Mouse (Mus musculus) monocyte, adult 2 months (primary cell): ENCODE measurements around the gene Ccr10.

Source experiments
- DNase-seq, 2 experiments: peaks; one replicate each; pipeline ENCODE4 v3.0.0; 2022; ENCODE audit warnings: low spot score in 2 of 2, low read depth in 1 of 2

Ccr10 gene

GRCm38 (mm10) chr11:101174851-101175628 lies at the start of gene Ccr10:
TSS of gene Ccr10 (minus strand) at chr11:101175443.
- no peak for DNase-seq

- no peak for DNase-seq
Measured at GRCm38 (mm10) chr11:101224337-101224736, 49.1 kb upstream of the Ccr10 start.

DNA sequence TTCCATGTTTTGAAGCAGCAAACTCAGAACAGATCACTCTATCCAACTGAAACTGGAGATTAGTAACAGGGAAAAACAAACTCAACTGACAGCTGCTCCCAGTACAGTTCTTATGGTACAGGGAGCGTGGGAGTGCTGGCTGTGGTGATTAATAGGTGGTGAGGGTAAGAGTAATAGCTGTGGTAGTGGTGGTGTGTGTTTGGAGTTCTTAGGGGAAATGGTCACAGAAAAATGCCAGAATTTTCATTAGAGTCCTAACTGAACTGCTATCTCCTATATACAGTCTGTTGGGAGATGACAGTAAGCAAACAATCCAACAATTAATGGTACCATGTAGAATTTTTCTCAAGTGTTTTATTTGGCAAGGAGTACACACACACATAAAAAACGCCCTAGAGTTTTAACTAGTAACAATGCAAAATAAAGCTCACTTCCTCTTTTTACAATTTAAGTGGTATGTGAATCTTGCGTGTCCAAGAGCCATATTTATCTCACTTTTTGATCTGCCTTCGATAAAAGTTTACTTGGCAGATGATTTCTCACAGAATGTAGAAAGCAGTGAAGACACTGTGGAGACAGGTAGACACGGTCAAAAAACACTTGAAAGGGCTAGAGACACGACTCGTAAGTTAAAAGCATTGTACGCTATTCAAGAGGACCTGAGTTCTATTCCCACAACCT lies 46.2 kb upstream of the Ccr10 start:
- no peak for DNase-seq

DNA sequence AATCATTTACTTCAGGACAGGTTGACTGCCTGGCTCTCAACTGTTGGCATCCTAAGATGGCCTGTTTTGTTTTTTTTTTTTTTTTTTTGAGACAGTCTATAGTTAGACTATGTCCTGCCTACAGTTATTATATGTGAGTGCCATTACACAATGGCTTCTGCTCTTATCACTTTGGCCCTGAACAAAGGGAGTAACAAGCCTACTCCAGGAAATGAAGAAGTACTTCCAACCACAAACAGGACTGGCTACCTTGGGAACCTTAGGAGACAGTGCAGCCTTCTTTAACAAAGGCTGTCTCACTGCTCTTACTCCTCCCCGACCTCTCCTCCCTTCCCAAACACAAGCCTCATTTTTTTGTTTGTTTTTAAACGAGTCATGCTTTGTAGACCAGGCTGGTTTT lies 45.6 kb upstream of the Ccr10 start:
- no peak for DNase-seq

DNA sequence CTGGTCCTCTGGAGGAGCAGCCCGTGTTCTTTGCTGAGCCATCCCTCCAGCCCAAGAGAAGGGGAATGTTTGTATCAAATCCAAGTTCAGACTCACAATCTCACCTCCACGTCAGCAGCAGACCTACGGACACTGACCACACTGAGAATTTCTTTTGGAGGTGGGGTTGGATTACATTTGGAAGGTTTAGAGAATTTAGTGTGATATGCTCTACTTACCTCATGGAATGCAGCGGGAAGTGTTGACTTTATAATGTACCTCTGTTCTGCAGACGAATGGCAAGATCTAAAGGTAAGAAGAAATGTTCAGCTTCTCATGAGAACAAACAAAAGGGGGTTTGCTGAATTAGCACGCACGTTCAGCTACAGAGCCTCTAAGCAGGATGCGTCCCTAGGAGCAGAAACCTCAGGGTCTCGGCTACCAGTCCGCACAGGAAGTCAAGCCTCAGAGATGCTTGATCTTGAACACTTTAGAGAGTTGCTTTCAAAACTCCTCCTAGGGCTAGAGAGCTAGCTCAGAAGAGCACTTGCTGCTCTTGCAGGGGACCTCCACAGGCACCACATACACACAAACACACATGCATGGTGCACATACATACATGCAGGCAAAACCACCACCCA lies 43.3 kb upstream of the Ccr10 start:
- DNase-seq, result no peak

DNA sequence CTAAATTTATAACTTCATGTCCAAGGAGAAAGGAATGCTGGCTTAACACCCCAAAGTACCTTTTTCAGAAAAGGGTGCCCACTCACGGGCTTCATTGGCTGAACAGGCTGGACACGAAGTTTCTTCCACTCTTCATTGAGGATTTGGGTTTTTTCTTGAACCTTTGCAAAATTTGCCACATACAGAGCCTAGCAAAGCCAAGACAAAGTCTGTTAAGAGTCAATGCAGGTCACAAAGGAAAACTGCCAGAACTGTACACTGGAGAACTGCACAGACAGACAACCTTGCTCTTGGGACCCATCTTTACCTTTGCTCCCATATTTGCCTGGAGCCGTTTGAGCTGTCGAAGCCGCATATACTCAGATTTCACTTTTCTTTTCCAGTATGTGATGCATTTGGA lies 41.7 kb upstream of the Ccr10 start:
- DNase-seq, result no peak

DNA sequence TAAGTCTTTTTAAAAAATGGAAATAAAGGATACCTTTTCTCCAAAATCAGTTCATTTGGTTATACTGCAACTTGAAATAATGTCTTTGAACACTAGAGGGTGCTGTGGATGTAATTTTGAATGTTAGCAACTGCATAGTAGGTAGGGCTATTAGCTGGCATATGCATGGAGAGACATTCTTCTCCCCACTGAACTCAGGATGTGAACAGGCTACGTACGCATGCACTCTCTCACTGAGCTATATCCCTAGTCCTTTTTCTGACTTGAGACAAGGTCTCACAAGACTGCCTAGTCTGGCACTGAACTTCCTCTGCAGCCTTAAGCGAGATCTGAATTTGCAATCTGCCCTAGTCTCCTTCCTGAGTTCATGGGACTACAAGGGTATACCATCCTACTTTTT lies 36.7 kb upstream of the Ccr10 start:
- DNase-seq, result no peak

- DNase-seq, result no peak
Measured at GRCm38 (mm10) chr11:101200986-101201385, 25.7 kb upstream of the Ccr10 start.

- DNase-seq, result no peak
Measured at GRCm38 (mm10) chr11:101199555-101199954, 24.3 kb upstream of the Ccr10 start.

DNA sequence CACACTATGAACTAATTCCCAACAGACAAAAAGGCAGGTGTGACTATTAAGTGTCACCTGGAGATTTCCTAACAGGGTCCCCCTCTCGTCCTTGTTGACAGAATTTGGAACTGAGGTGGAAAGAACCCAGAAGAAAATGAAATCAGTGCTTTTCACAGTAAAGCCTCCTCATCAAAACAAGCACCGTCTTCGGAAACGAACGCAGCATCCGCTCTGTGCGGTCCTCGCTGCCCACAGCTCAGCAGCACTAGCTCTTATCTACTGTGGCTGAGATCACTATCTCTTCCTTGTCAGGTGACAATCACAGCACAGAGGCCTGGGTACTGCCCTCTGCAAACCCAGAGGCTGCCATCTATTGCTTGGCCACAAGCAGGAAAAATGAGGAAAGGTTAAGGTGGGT lies 20.9 kb upstream of the Ccr10 start:
- no peak for DNase-seq

- DNase-seq, result no peak
Measured at GRCm38 (mm10) chr11:101195571-101195970, 20.3 kb upstream of the Ccr10 start.

- no peak for DNase-seq
Measured at GRCm38 (mm10) chr11:101195101-101195500, 19.9 kb upstream of the Ccr10 start.

DNA sequence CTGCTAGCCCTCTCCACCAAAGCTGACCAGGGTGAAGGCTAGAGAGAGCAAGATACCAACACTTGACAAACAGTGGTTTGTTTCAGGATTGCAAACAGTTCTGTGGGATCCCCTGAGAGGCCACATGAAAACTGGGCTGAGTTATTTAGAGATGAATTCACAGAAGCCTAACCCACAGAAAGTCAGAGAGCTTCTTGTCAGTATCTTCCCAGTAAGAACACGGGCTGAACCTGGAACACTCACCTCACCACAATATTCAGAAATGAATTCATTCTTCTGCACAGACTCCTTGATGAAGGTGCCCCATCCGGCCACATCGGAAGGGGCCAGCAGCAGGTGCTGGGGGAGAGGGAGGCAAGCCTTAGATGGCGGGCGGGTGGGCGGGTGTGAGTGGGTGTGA lies 19.4 kb upstream of the Ccr10 start:
- no peak for DNase-seq

- no peak for DNase-seq
Measured at GRCm38 (mm10) chr11:101194137-101194536, 18.9 kb upstream of the Ccr10 start.

- no peak for DNase-seq
Measured at GRCm38 (mm10) chr11:101193076-101193475, 17.8 kb upstream of the Ccr10 start.

DNA sequence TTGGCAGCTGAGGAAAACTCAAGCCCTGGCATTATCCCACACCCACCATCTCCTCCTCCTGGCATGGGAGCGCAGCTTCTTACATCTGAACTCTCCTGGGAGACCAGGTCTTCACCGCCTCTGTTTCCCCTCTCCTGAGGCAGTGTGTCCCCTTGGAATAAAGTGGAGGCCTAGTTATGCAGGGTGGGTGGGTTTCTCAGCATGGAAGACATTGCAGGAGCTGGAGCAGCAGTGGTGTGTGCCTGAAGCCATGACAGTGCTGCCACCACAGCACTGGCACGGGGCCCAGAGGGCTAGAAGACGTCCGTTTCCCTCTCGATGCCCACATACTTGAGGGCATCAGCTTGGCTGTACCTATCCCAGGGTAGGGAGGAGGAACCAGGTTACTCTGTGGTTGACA lies 17.4 kb upstream of the Ccr10 start:
- no peak for DNase-seq

GRCm38 (mm10) chr11:101191919-101192470 lies 16.8 kb upstream of the Ccr10 start:
- no peak for DNase-seq

GRCm38 (mm10) chr11:101190913-101191907 lies 16.0 kb upstream of the Ccr10 start:
- no peak for DNase-seq

- no peak for DNase-seq
Measured at GRCm38 (mm10) chr11:101190181-101190912, 15.1 kb upstream of the Ccr10 start.
